Mouse (Mus musculus): ENCODE measurements at regions not wholly inside any gene's neighbourhood (a gene's known extent, or its start where the extent isn't known, plus 50 kb on each side); places are given as distances from the start of the nearest gene placed in this dataset.

- TF ChIP-seq CTCF (IDR thresholded peaks at IDR 0.05; ENCODE audit: borderline replicate concordance, insufficient read depth, low read depth, low read length) (no peak), POLR2A (IDR thresholded peaks at IDR 0.05; ENCODE audit: borderline replicate concordance, insufficient read depth, low read length) (no peak)
These were observed 676.8 kb upstream of the Alcam start for GRCm38 (mm10) chr16:53130677-53131076.
